Mouse (Mus musculus): ENCODE results near the gene Nfe2. TPM values are rescaled to one million over a fixed set of nuclear protein-coding genes. Genes with fewer than 3 reads are reported as not detected.

Gene Nfe2
- polyA plus RNA-seq, 1 experiment from 2014 or later: 5.4 TPM

DNA sequence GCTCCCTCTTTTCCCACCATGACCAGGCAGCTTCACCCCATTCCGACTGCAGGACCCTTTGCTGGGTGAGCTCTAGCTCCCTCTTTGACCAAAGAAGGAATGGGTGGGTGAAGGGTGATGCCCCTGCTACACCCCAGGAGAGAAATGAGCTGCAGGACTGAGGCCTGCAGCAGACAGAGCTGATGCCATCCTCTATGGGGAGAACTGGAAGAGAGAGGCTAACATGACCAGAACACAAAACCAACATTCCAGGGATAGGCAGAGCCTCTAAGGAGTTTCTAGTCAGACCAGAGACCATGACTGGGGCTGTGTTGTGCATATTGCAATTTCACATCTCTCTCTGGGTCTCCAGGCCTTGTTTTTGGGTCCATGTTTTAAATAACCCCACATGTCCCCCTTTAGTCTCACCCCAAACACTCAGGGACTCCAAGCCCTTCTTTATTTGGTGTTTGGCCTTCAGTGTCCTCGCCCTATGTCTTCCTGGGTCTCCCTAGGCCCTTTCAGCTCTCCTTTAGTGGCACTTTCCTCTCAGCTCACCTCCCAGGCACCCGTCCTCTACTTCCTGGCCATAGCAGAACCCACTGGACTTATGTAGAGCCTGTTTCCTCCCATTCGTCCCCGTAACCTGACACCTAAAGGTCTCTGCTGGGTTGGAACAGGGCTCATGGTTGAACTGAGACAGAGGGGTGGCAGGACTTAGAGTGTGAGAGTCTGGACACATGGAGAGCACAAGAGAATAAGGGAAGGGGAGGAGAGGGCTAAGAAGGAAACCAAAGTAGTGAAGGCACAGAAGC lies 43.5 kb upstream of the Nfe2 start:
- no peaks in the 10 kb centered on the region for H3K9me3 ChIP-seq (replicated peaks; ENCODE audit: control insufficient read depth, low read length)
- H3K36me3 ChIP-seq (replicated peaks; ENCODE audit: control insufficient read depth, insufficient read depth, low read depth, low read length): no peaks in the 10 kb centered on the region
- H3K4me1 ChIP-seq (ENCODE audit: control insufficient read depth, insufficient read depth, low read length): peaks cover 29% of the 10 kb centered on the region
- H3K4me3 ChIP-seq (ENCODE audit: low read depth, low read length): no peak overlapping the region
- no peaks in the 10 kb centered on the region for H3K27me3 ChIP-seq (ENCODE audit: control insufficient read depth, insufficient read depth, low read length)
- DNase-seq (ENCODE audit: low spot score) (peak; percentile 35), ATAC-seq (replicated peaks; ENCODE audit: insufficient number of reproducible peaks, low FRiP score, low TSS enrichment, low read depth) (no peak)
- H3K9ac ChIP-seq (replicated peaks; ENCODE audit: low read length): peak overlapping the region; percentile 29
- H3K27ac ChIP-seq (replicated peaks; ENCODE audit: low read depth, low read length): peak overlapping the region; percentile 90
- WGBS: 15% methylated on average over 5 of the region's 5 CpGs
- no peak overlapping the region for H3K4me2 ChIP-seq (ENCODE audit: low read depth, low read length)

DNA sequence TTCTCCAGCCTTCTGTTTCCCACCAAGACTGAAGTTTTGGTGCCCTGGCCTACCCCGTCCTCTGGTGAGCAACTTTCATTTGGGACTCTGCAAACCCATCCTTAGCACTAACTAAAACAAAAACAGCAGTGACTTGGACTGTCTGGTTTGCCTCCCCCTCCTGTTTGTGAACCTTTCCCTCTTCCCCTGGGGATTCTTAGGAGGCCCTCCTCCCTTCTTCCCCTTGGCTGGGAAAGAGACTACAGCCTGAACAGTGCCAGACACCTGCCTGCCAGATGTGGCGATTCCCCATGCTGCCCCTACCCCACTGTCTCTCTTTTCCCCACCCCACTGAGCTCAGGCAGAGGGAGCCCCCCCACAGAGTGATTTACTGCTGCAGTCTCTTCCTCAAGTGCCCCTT lies 42.8 kb upstream of the Nfe2 start:
- Histone ChIP-seq H3K9ac (replicated peaks; ENCODE audit: low read length) (no peak overlapping the region; the same call in 1 of the 2 replicates), H3K4me1 (ENCODE audit: control insufficient read depth, insufficient read depth, low read length) (peaks cover 29% of the 10 kb centered on the region), H3K27ac (replicated peaks; ENCODE audit: low read depth, low read length) (peak overlapping the region; percentile 90), H3K36me3 (replicated peaks; ENCODE audit: control insufficient read depth, insufficient read depth, low read depth, low read length) (no peaks in the 10 kb centered on the region), H3K9me3 (replicated peaks; ENCODE audit: control insufficient read depth, low read length) (no peaks in the 10 kb centered on the region), H3K27me3 (ENCODE audit: control insufficient read depth, insufficient read depth, low read length) (no peaks in the 10 kb centered on the region), H3K4me3 (ENCODE audit: low read depth, low read length) (no peak overlapping the region), H3K4me2 (ENCODE audit: low read depth, low read length) (no peak overlapping the region)
- peak; percentile 11; the same call in 1 of the 2 replicates for ATAC-seq (replicated peaks; ENCODE audit: insufficient number of reproducible peaks, low FRiP score, low TSS enrichment, low read depth)
- peak; percentile 84 for DNase-seq (ENCODE audit: low spot score)
- 0% methylated on average over 2 of the region's 2 CpGs for WGBS

DNA sequence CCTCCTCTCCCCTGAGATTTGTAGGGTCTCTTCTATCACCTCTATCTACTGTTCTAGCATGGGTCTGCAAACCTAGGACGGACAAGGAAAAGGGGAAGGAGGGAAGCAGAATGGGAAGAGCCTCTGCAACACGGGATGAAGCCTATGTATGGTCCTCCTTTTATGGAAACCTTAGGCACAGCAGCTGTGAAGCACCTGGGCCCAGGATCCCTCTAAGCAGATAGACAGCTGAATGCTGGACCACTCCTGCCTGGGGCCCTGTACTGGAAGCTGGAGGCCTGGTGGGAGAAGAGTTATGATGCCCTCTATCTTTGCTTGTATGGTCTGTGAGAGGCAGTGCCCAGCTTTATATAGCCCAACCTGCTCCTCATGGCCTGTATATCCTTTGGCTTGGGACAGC lies 42.4 kb upstream of the Nfe2 start:
- peak; percentile 46 for DNase-seq (ENCODE audit: low spot score)
- peak overlapping the region; percentile 5 for H3K9ac ChIP-seq (replicated peaks; ENCODE audit: low read length)
- ATAC-seq (replicated peaks; ENCODE audit: insufficient number of reproducible peaks, low FRiP score, low TSS enrichment, low read depth): no peak
- WGBS: 8% methylated on average over 2 of the region's 2 CpGs
- peak overlapping the region; percentile 90 for H3K27ac ChIP-seq (replicated peaks; ENCODE audit: low read depth, low read length)
- peak overlapping the region; percentile 36; the same call in 1 of the 2 replicates for H3K4me2 ChIP-seq (ENCODE audit: low read depth, low read length)
- H3K9me3 ChIP-seq (replicated peaks; ENCODE audit: control insufficient read depth, low read length): no peaks in the 10 kb centered on the region
- H3K36me3 ChIP-seq (replicated peaks; ENCODE audit: control insufficient read depth, insufficient read depth, low read depth, low read length): no peaks in the 10 kb centered on the region
- no peak overlapping the region for H3K4me3 ChIP-seq (ENCODE audit: low read depth, low read length)
- no peaks in the 10 kb centered on the region for H3K27me3 ChIP-seq (ENCODE audit: control insufficient read depth, insufficient read depth, low read length)
- H3K4me1 ChIP-seq (ENCODE audit: control insufficient read depth, insufficient read depth, low read length): peaks cover 29% of the 10 kb centered on the region

- DNase-seq (ENCODE audit: low spot score) (peak; percentile 65), ATAC-seq (replicated peaks; ENCODE audit: insufficient number of reproducible peaks, low FRiP score, low TSS enrichment, low read depth) (no peak)
- peak overlapping the region; percentile 90 for H3K27ac ChIP-seq (replicated peaks; ENCODE audit: low read depth, low read length)
- H3K27me3 ChIP-seq (ENCODE audit: control insufficient read depth, insufficient read depth, low read length): no peaks in the 10 kb centered on the region
- 4% methylated on average over 18 of the region's 18 CpGs for WGBS
- no peak overlapping the region for H3K4me3 ChIP-seq (ENCODE audit: low read depth, low read length)
- no peaks in the 10 kb centered on the region for H3K36me3 ChIP-seq (replicated peaks; ENCODE audit: control insufficient read depth, insufficient read depth, low read depth, low read length)
- H3K9ac ChIP-seq (replicated peaks; ENCODE audit: low read length): peak overlapping the region; percentile 5
- H3K4me1 ChIP-seq (ENCODE audit: control insufficient read depth, insufficient read depth, low read length): peaks cover 33% of the 10 kb centered on the region
- H3K9me3 ChIP-seq (replicated peaks; ENCODE audit: control insufficient read depth, low read length): no peaks in the 10 kb centered on the region
- peak overlapping the region; percentile 36; the same call in 1 of the 2 replicates for H3K4me2 ChIP-seq (ENCODE audit: low read depth, low read length)
These were observed 41.9 kb upstream of the Nfe2 start for GRCm38 (mm10) chr15:103300067-103300471.

DNA sequence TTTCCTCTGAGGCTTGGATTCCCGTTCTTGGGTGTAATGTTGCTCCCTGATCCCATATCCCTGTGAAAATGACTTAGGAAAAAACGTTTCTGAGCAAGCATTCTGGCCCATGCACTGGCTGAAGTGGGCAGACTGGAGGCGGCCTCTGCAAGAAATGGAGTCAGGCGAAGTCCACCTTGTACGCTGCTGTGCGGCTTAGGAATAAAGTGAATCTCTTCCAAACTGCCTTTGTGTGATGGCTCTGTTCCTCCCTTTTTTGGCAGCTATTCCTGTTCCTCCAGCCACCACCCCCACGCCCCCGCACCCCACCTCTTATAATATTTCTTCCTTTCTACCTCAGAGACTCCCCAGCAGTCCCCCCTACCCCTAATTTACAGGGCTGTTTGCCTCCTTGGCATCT lies 41.4 kb upstream of the Nfe2 start:
- Histone ChIP-seq H3K27ac (replicated peaks; ENCODE audit: low read depth, low read length) (peak overlapping the region; percentile 90), H3K4me2 (ENCODE audit: low read depth, low read length) (no peak overlapping the region), H3K27me3 (ENCODE audit: control insufficient read depth, insufficient read depth, low read length) (no peaks in the 10 kb centered on the region), H3K36me3 (replicated peaks; ENCODE audit: control insufficient read depth, insufficient read depth, low read depth, low read length) (no peaks in the 10 kb centered on the region), H3K9me3 (replicated peaks; ENCODE audit: control insufficient read depth, low read length) (no peaks in the 10 kb centered on the region), H3K4me1 (ENCODE audit: control insufficient read depth, insufficient read depth, low read length) (peaks cover 33% of the 10 kb centered on the region), H3K9ac (replicated peaks; ENCODE audit: low read length) (peak overlapping the region; percentile 5), H3K4me3 (ENCODE audit: low read depth, low read length) (no peak overlapping the region)
- ATAC-seq (replicated peaks; ENCODE audit: insufficient number of reproducible peaks, low FRiP score, low TSS enrichment, low read depth) (no peak), DNase-seq (ENCODE audit: low spot score) (no peak)
- 42% methylated on average over 8 of the region's 8 CpGs for WGBS

GRCm38 (mm10) chr15:103298861-103299616 lies 40.8 kb upstream of the Nfe2 start:
- Histone ChIP-seq H3K4me3 (ENCODE audit: low read depth, low read length) (no peak overlapping the region), H3K4me1 (ENCODE audit: control insufficient read depth, insufficient read depth, low read length) (peaks cover 30% of the 10 kb centered on the region), H3K27ac (replicated peaks; ENCODE audit: low read depth, low read length) (peak overlapping the region; percentile 90), H3K4me2 (ENCODE audit: low read depth, low read length) (no peak overlapping the region), H3K9me3 (replicated peaks; ENCODE audit: control insufficient read depth, low read length) (no peaks in the 10 kb centered on the region), H3K9ac (replicated peaks; ENCODE audit: low read length) (peak overlapping the region; percentile 5; the same call in 1 of the 2 replicates), H3K27me3 (ENCODE audit: control insufficient read depth, insufficient read depth, low read length) (no peaks in the 10 kb centered on the region), H3K36me3 (replicated peaks; ENCODE audit: control insufficient read depth, insufficient read depth, low read depth, low read length) (no peaks in the 10 kb centered on the region)
- DNase-seq (ENCODE audit: low spot score): no peak
- no peak for ATAC-seq (replicated peaks; ENCODE audit: insufficient number of reproducible peaks, low FRiP score, low TSS enrichment, low read depth)
- WGBS: 76% methylated on average over 5 of the region's 5 CpGs

DNA sequence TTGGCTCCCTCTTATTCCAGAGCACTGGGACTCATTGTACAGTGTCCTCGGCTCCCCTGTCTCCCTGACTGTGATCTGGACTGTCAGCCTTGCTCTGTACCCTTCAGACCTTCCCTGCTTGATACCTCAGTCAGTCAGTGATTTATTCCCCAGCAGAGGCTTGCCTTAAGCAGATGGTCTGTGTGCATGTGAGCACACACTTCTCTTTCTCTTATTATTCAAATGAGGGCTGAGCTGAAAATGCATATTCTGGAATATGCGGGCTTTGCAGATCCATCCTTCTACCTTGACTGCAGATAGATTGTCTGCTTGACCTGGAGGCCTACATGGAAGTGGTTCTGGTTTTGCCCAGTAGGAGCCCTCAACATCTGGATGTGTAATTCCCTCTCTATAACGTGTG lies 39.8 kb upstream of the Nfe2 start:
- Histone ChIP-seq H3K27me3 (ENCODE audit: control insufficient read depth, insufficient read depth, low read length) (no peaks in the 10 kb centered on the region), H3K9me3 (replicated peaks; ENCODE audit: control insufficient read depth, low read length) (no peaks in the 10 kb centered on the region), H3K27ac (replicated peaks; ENCODE audit: low read depth, low read length) (peak overlapping the region; percentile 49), H3K36me3 (replicated peaks; ENCODE audit: control insufficient read depth, insufficient read depth, low read depth, low read length) (no peaks in the 10 kb centered on the region), H3K9ac (replicated peaks; ENCODE audit: low read length) (no peak overlapping the region), H3K4me1 (ENCODE audit: control insufficient read depth, insufficient read depth, low read length) (peaks cover 25% of the 10 kb centered on the region), H3K4me2 (ENCODE audit: low read depth, low read length) (no peak overlapping the region), H3K4me3 (ENCODE audit: low read depth, low read length) (no peak overlapping the region)
- WGBS: 70% methylated on average over 3 of the region's 3 CpGs
- DNase-seq (ENCODE audit: low spot score) (no peak), ATAC-seq (replicated peaks; ENCODE audit: insufficient number of reproducible peaks, low FRiP score, low TSS enrichment, low read depth) (no peak)

- DNase-seq (ENCODE audit: low spot score) (no peak), ATAC-seq (replicated peaks; ENCODE audit: insufficient number of reproducible peaks, low FRiP score, low TSS enrichment, low read depth) (no peak)
- Histone ChIP-seq H3K4me2 (ENCODE audit: low read depth, low read length) (no peak overlapping the region), H3K27me3 (ENCODE audit: control insufficient read depth, insufficient read depth, low read length) (no peaks in the 10 kb centered on the region), H3K36me3 (replicated peaks; ENCODE audit: control insufficient read depth, insufficient read depth, low read depth, low read length) (no peaks in the 10 kb centered on the region), H3K9ac (replicated peaks; ENCODE audit: low read length) (no peak overlapping the region), H3K9me3 (replicated peaks; ENCODE audit: control insufficient read depth, low read length) (no peaks in the 10 kb centered on the region), H3K27ac (replicated peaks; ENCODE audit: low read depth, low read length) (no peak overlapping the region), H3K4me3 (ENCODE audit: low read depth, low read length) (no peak overlapping the region), H3K4me1 (ENCODE audit: control insufficient read depth, insufficient read depth, low read length) (peaks cover 22% of the 10 kb centered on the region)
- WGBS: 60% methylated on average over 6 of the region's 6 CpGs
These were observed 39.1 kb upstream of the Nfe2 start for GRCm38 (mm10) chr15:103297313-103297712.
